Mouse (Mus musculus): Measurements from ENCODE around the gene Gm13271. TPM values are rescaled to one million over a fixed set of nuclear protein-coding genes. Genes with fewer than 3 reads are reported as not detected.
"Not testable (repeated sequence)": the region's sequence is repeated elsewhere in the genome, so short reads cannot be mapped to it uniquely, and the experiment has no call there.

The Gm13271 gene
- polyA plus RNA-seq, 1 experiment from 2014 or later: not detected

- not testable (repeated sequence) for H3K9ac ChIP-seq (ENCODE audit: low read length)
Measured at GRCm38 (mm10) chr4:88763384-88764018, 8.8 kb downstream of the Gm13271 start.

GRCm38 (mm10) chr4:88773534-88773933 lies 18.9 kb downstream of the Gm13271 start, which contains the start of gene Gm13290:
Gene Gm13290 (plus strand): TSS chr4:88773834.
- ATAC-seq (ENCODE audit: low FRiP score, low TSS enrichment); H3K4me3 ChIP-seq (ENCODE audit: low read depth, low read length); H3K9ac ChIP-seq (ENCODE audit: low read length); DNase-seq (ENCODE audit: low spot score); H3K4me2 ChIP-seq (replicated peaks; ENCODE audit: low read depth); H3K4me1 ChIP-seq (replicated peaks; ENCODE audit: control insufficient read depth, insufficient read depth); H3K27me3 ChIP-seq (ENCODE audit: control insufficient read depth, insufficient read depth, low read length); H3K9me3 ChIP-seq (ENCODE audit: control insufficient read depth, low read length); H3K36me3 ChIP-seq (ENCODE audit: control insufficient read depth, insufficient read depth, low read length); H3K27ac ChIP-seq (replicated peaks): not testable (repeated sequence)
- WGBS: no CpG with 5 or more reads among the region's 32 CpGs

More at GRCm38 (mm10) chr4:88763384-88764018, 8.8 kb downstream of the Gm13271 start:
- TF ChIP-seq CTCF (IDR thresholded peaks at IDR 0.05; ENCODE audit: low read depth): peak; percentile 67
- peak; percentile 70 for DNase-seq (ENCODE audit: low spot score)
- H3K4me1 ChIP-seq (replicated peaks; ENCODE audit: control insufficient read depth, insufficient read depth); H3K36me3 ChIP-seq (ENCODE audit: control insufficient read depth, insufficient read depth, low read length); ATAC-seq (ENCODE audit: low FRiP score, low TSS enrichment); H3K27ac ChIP-seq (replicated peaks); H3K9me3 ChIP-seq (ENCODE audit: control insufficient read depth, low read length); H3K27me3 ChIP-seq (ENCODE audit: control insufficient read depth, insufficient read depth, low read length): not testable (repeated sequence)
- Histone ChIP-seq H3K4me3 (ENCODE audit: low read depth, low read length) (0 out of 2 replicates have a peak overlapping the region, but pooled peaks have one; percentile 13), H3K4me2 (replicated peaks; ENCODE audit: low read depth) (peak overlapping the region; percentile 35; the same call in 1 of the 2 replicates)
- WGBS: 2% methylated on average over 17 of the region's 42 CpGs

GRCm38 (mm10) chr4:88776622-88777021 lies 22.0 kb downstream of the Gm13271 start, which contains the start of gene Gm13289:
Gene Gm13289 (plus strand): TSS chr4:88776922.
- not testable (repeated sequence) for H3K4me1 ChIP-seq (replicated peaks; ENCODE audit: control insufficient read depth, insufficient read depth); H3K4me3 ChIP-seq (ENCODE audit: low read depth, low read length); H3K27ac ChIP-seq (replicated peaks); H3K9ac ChIP-seq (ENCODE audit: low read length); ATAC-seq (ENCODE audit: low FRiP score, low TSS enrichment); H3K36me3 ChIP-seq (ENCODE audit: control insufficient read depth, insufficient read depth, low read length); H3K27me3 ChIP-seq (ENCODE audit: control insufficient read depth, insufficient read depth, low read length); H3K4me2 ChIP-seq (replicated peaks; ENCODE audit: low read depth); H3K9me3 ChIP-seq (ENCODE audit: control insufficient read depth, low read length); DNase-seq (ENCODE audit: low spot score)
- no CpG with 5 or more reads among the region's 29 CpGs for WGBS

- DNase-seq (ENCODE audit: low spot score); H3K4me1 ChIP-seq (replicated peaks; ENCODE audit: control insufficient read depth, insufficient read depth); H3K27me3 ChIP-seq (ENCODE audit: control insufficient read depth, insufficient read depth, low read length); H3K4me2 ChIP-seq (replicated peaks; ENCODE audit: low read depth); H3K4me3 ChIP-seq (ENCODE audit: low read depth, low read length); H3K9me3 ChIP-seq (ENCODE audit: control insufficient read depth, low read length); H3K36me3 ChIP-seq (ENCODE audit: control insufficient read depth, insufficient read depth, low read length); ATAC-seq (ENCODE audit: low FRiP score, low TSS enrichment); H3K27ac ChIP-seq (replicated peaks); H3K9ac ChIP-seq (ENCODE audit: low read length): not testable (repeated sequence)
- WGBS: no CpG with 5 or more reads among the region's 29 CpGs
Measured at GRCm38 (mm10) chr4:88779550-88779949, 24.9 kb downstream of the Gm13271 start, which contains the start of gene Gm13272. Gene Gm13272 (plus strand): TSS chr4:88779850.

GRCm38 (mm10) chr4:88780320-88780719 lies 25.7 kb downstream of the Gm13271 start:
- H3K36me3 ChIP-seq (ENCODE audit: control insufficient read depth, insufficient read depth, low read length); H3K4me3 ChIP-seq (ENCODE audit: low read depth, low read length); H3K4me1 ChIP-seq (replicated peaks; ENCODE audit: control insufficient read depth, insufficient read depth); H3K9ac ChIP-seq (ENCODE audit: low read length); H3K4me2 ChIP-seq (replicated peaks; ENCODE audit: low read depth); H3K9me3 ChIP-seq (ENCODE audit: control insufficient read depth, low read length); ATAC-seq (ENCODE audit: low FRiP score, low TSS enrichment); H3K27ac ChIP-seq (replicated peaks); H3K27me3 ChIP-seq (ENCODE audit: control insufficient read depth, insufficient read depth, low read length); DNase-seq (ENCODE audit: low spot score): not testable (repeated sequence)
- WGBS: 46% methylated on average over 15 of the region's 18 CpGs

- H3K4me1 ChIP-seq (replicated peaks; ENCODE audit: control insufficient read depth, insufficient read depth); H3K9ac ChIP-seq (ENCODE audit: low read length); ATAC-seq (ENCODE audit: low FRiP score, low TSS enrichment); H3K36me3 ChIP-seq (ENCODE audit: control insufficient read depth, insufficient read depth, low read length); H3K27me3 ChIP-seq (ENCODE audit: control insufficient read depth, insufficient read depth, low read length); H3K4me3 ChIP-seq (ENCODE audit: low read depth, low read length); DNase-seq (ENCODE audit: low spot score); H3K27ac ChIP-seq (replicated peaks); H3K9me3 ChIP-seq (ENCODE audit: control insufficient read depth, low read length): not testable (repeated sequence)
- H3K4me2 ChIP-seq (replicated peaks; ENCODE audit: low read depth): 0 out of 2 replicates have a peak within 1 kb of the TSS, but pooled peaks have one; percentile 29
- 32% methylated on average over 4 of the region's 7 CpGs for WGBS
Measured at GRCm38 (mm10) chr4:88781831-88782230, 27.2 kb downstream of the Gm13271 start, which contains the start of gene Ifnz. Gene Ifnz (plus strand): TSS chr4:88782131.

Measured in stomach, postnatal 0 days (tissue).